Mouse (Mus musculus): Measurements from ENCODE around the gene Slc5a10. TPM values are rescaled to one million over a fixed set of nuclear protein-coding genes. Genes with fewer than 3 reads are reported as not detected.

Gene Slc5a10
- total RNA-seq, 2 experiments from 2014 or later: 0.23 to 5.6 TPM

- no peak for DNase-seq (ENCODE audit: low spot score in 2 of 2)
Measured at GRCm38 (mm10) chr11:61671781-61672383, 48.7 kb downstream of the Slc5a10 start.

GRCm38 (mm10) chr11:61669492-61670490, 50.8 kb downstream of the Slc5a10 start:
- DNase-seq (ENCODE audit: low spot score in 2 of 2): no peak

- no peak for DNase-seq (ENCODE audit: low spot score in 2 of 2)
Measured at GRCm38 (mm10) chr11:61667782-61668181, 52.8 kb downstream of the Slc5a10 start.

GRCm38 (mm10) chr11:61667248-61667647, 53.4 kb downstream of the Slc5a10 start:
- DNase-seq (ENCODE audit: low spot score in 2 of 2): no peak

GRCm38 (mm10) chr11:61665991-61666799, 54.4 kb downstream of the Slc5a10 start:
- DNase-seq (ENCODE audit: low spot score in 2 of 2): no peak

GRCm38 (mm10) chr11:61665401-61665800, 55.2 kb downstream of the Slc5a10 start:
- DNase-seq (ENCODE audit: low spot score in 2 of 2): no peak

GRCm38 (mm10) chr11:61662189-61662588, 58.4 kb downstream of the Slc5a10 start:
- no peak for DNase-seq (ENCODE audit: low spot score in 2 of 2)

GRCm38 (mm10) chr11:61660806-61661392, 59.7 kb downstream of the Slc5a10 start:
- DNase-seq (ENCODE audit: low spot score in 2 of 2): no peak

- DNase-seq (ENCODE audit: low spot score in 2 of 2): no peak
Measured at GRCm38 (mm10) chr11:61660001-61660400, 60.6 kb downstream of the Slc5a10 start.

- no peak for DNase-seq (ENCODE audit: low spot score in 2 of 2)
Measured at GRCm38 (mm10) chr11:61659011-61659858, 61.4 kb downstream of the Slc5a10 start.

- no peak for DNase-seq (ENCODE audit: low spot score in 2 of 2)
Measured at GRCm38 (mm10) chr11:61658360-61658922, 62.2 kb downstream of the Slc5a10 start.

GRCm38 (mm10) chr11:61657432-61657831, 63.2 kb downstream of the Slc5a10 start:
- DNase-seq (ENCODE audit: low spot score in 2 of 2): no peak

GRCm38 (mm10) chr11:61656148-61656850, 64.3 kb downstream of the Slc5a10 start:
- DNase-seq (ENCODE audit: low spot score in 2 of 2): no peak

GRCm38 (mm10) chr11:61655649-61656048, 65.0 kb downstream of the Slc5a10 start:
- DNase-seq (ENCODE audit: low spot score in 2 of 2): no peak

- no peak for DNase-seq (ENCODE audit: low spot score in 2 of 2)
Measured at GRCm38 (mm10) chr11:61654786-61655311, 65.8 kb downstream of the Slc5a10 start.

- no peak for DNase-seq (ENCODE audit: low spot score in 2 of 2)
Measured at GRCm38 (mm10) chr11:61653568-61653967, 67.1 kb downstream of the Slc5a10 start.

GRCm38 (mm10) chr11:61652686-61653447, 67.8 kb downstream of the Slc5a10 start, which contains the start of gene Grap:
Grap (plus strand) TSS chr11:61653265.
- no peak for DNase-seq (ENCODE audit: low spot score in 2 of 2)

- no peak for DNase-seq (ENCODE audit: low spot score in 2 of 2)
Measured at GRCm38 (mm10) chr11:61652216-61652615, 68.4 kb downstream of the Slc5a10 start.
